Mouse (Mus musculus) lung, adult 18-20 months (tissue): ENCODE results near the gene Smu1.

ENCODE experiments used
- DNase-seq, 2 experiments: peaks; one replicate each; pipeline ENCODE4 v3.0.0; 2022; ENCODE audit warnings: mixed read lengths in 2 of 2

Gene Smu1

GRCm38 (mm10) chr4:40757157-40757779 lies 455 bp downstream of the Smu1 start:
- no peak for DNase-seq

- DNase-seq: no peak
Measured at GRCm38 (mm10) chr4:40735351-40735750, 22.4 kb downstream of the Smu1 start.

- no peak for DNase-seq
Measured at GRCm38 (mm10) chr4:40731262-40731661, 26.5 kb downstream of the Smu1 start.

GRCm38 (mm10) chr4:40727247-40727646 lies 30.5 kb downstream of the Smu1 start:
- no peak for DNase-seq

GRCm38 (mm10) chr4:40725554-40725953 lies 32.2 kb downstream of the Smu1 start:
- DNase-seq: no peak

GRCm38 (mm10) chr4:40725141-40725540 lies 32.6 kb downstream of the Smu1 start:
- DNase-seq: no peak

- DNase-seq: peak; percentile 74 to 76
Measured at GRCm38 (mm10) chr4:40722687-40723460, 34.8 kb downstream of the Smu1 start.

GRCm38 (mm10) chr4:40722011-40722666 lies 35.6 kb downstream of the Smu1 start, which contains the start of gene Dnaja1:
Gene Dnaja1 (plus strand): TSS chr4:40722150.
- peak; percentile 94 to 96 for DNase-seq

GRCm38 (mm10) chr4:40720910-40721309 lies 36.8 kb downstream of the Smu1 start:
- DNase-seq: no peak

- DNase-seq: no peak
Measured at GRCm38 (mm10) chr4:40717141-40717540, 40.6 kb downstream of the Smu1 start.

GRCm38 (mm10) chr4:40703710-40704275 lies 53.9 kb downstream of the Smu1 start:
- no peak for DNase-seq

GRCm38 (mm10) chr4:40702797-40703709 lies 54.7 kb downstream of the Smu1 start, which contains the start of gene Aptx:
Gene Aptx (minus strand): TSS chr4:40703194.
- peak; percentile 96 for DNase-seq

GRCm38 (mm10) chr4:40701796-40702195 lies 55.9 kb downstream of the Smu1 start:
- DNase-seq: peak in 1 of 2 experiments; percentile 25

GRCm38 (mm10) chr4:40700216-40700615 lies 57.5 kb downstream of the Smu1 start:
- peak; percentile 69 to 81 for DNase-seq

- no peak for DNase-seq
Measured at GRCm38 (mm10) chr4:40697059-40697458, 60.7 kb downstream of the Smu1 start.

GRCm38 (mm10) chr4:40691100-40691499 lies 66.6 kb downstream of the Smu1 start:
- DNase-seq: no peak
